Mouse (Mus musculus) limb, embryonic 10.5 days (tissue): ENCODE measurements at regions not wholly inside any gene's neighbourhood (a gene's known extent, or its start where the extent isn't known, plus 50 kb on each side); places are given as distances from the start of the nearest gene placed in this dataset.
A peak's percentile ranks its signal among the peaks of the same experiment; 100 is the strongest.

Source experiments
- DNase-seq: peaks from one replicate; pipeline ENCODE4 v3.0.0-alpha.2; 2017; ENCODE audit warnings: low spot score
- H3K27ac ChIP-seq: fragments of 300-500 bp; sonication (generic); 2 replicates; pipeline ENCODE4 v1.5.1; 2016; ENCODE audit warnings: mild to moderate bottlenecking
- H3K27me3 ChIP-seq: fragments of 300-500 bp; sonication (generic); 2 replicates; pipeline ENCODE4 v1.6.1; 2016; ENCODE audit warnings: low read depth, mild to moderate bottlenecking; ENCODE audit not compliant: poor library complexity, severe bottlenecking
- H3K36me3 ChIP-seq: fragments of 300-500 bp; sonication (generic); 2 replicates; pipeline ENCODE4 v1.6.1; 2016; ENCODE audit warnings: mild to moderate bottlenecking, moderate library complexity
- H3K4me1 ChIP-seq: fragments of 300-500 bp; sonication (generic); 2 replicates; pipeline ENCODE4 v1.6.1; 2016
- H3K4me3 ChIP-seq: fragments of 300-500 bp; sonication (generic); 2 replicates; pipeline ENCODE4 v1.5.1; 2016; ENCODE audit warnings: mild to moderate bottlenecking, moderate library complexity
- H3K9me3 ChIP-seq: fragments of 300-500 bp; sonication (generic); replicated peaks from 2 replicates; pipeline ENCODE4 v1.6.1; 2016; ENCODE audit warnings: mild to moderate bottlenecking
- WGBS: fragments of 180-500 bp; shearing (Covaris S2); methylation state at CpG from one replicate; pipeline ENCODE4 v1.1.7; 2016; 5-methylcytosine and 5-hydroxymethylcytosine counted together

DNA sequence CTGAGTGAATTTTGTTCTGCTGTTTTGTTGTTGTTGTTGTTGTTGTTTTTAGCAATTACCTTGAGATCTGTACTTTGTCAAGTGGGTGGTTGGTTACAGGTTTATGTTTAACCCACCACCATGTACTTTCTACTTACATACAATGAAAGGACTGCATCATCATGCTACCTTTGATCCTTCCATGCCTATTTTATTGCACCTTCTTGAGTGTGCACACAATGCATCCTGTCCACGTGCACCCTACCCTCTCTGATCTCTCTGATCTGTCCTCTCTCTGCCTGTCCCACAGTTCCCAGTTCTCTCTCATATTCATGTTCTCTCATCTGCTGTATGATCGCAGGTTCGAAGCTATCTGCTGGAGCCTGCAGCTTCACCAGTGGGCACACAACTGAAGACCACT, 59.9 kb upstream of the Gas1 start:
- no peaks in the 10 kb centered on the region for H3K36me3 ChIP-seq
- no peaks in the 10 kb centered on the region for H3K27me3 ChIP-seq
- DNase-seq: no peak
- no peak overlapping the region for H3K27ac ChIP-seq
- 91% methylated on average over 3 of the region's 3 CpGs for WGBS
- H3K4me3 ChIP-seq: no peak overlapping the region
- peaks cover 13% of the 10 kb centered on the region for H3K4me1 ChIP-seq
- no peaks in the 10 kb centered on the region for H3K9me3 ChIP-seq

DNA sequence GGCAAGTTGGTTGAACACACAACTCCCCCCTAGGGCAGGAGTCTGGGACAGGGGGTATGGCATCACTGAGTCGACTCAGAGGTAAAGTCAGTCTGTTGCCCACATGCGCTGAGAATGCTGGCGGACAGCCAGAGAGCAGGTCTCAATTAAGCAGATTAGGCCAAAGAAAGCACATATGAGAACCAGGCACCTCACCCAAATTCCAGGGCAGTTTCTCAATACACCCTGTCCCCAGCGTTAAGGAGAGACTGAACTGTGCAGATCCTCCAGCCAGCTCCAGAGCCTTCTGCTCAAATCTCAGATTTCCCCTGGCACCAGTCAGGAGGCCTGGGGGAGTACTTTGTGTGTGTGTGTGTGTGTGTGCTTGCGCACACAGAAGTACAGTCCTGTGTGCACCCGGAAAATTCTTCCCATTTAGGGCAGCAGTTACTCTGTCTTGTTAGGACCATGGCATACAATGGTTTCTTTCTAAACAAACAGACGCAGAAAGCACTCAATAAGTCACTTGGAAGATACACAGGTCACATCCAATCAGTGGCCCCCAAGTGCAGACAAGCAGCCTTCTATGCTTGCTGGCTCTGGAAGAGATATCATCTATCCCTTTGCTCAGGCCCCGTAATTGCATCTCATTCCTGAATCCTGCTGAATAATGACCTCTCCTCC, 65.4 kb upstream of the Gas1 start:
- no peak overlapping the region for H3K4me3 ChIP-seq
- WGBS: 38% methylated on average over 8 of the region's 8 CpGs
- H3K4me1 ChIP-seq: peaks cover 22% of the 10 kb centered on the region
- H3K27ac ChIP-seq: peak overlapping the region; percentile 72
- H3K36me3 ChIP-seq: no peaks in the 10 kb centered on the region
- H3K9me3 ChIP-seq: no peaks in the 10 kb centered on the region
- DNase-seq: no peak
- no peaks in the 10 kb centered on the region for H3K27me3 ChIP-seq

DNA sequence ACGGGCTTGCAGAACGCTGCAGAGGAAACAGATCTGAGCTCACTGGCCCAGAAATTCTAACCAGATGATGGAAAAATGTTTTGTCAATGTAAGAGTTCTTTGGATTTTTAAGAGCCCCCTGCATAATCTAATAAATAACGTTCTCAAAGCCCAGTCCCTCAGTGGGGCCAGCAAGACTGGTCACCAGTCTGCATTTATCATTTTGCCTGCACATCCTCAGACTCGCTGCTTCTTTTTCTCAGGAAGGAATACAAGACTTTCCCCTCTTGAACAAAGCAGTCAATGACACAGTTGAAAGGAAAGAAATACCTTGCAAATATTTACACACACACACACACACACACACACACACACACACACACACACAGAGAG, 65.9 kb upstream of the Gas1 start:
- 33% methylated on average over 4 of the region's 4 CpGs for whole genome bisulfite sequencing
- no peak for DNase-seq

DNA sequence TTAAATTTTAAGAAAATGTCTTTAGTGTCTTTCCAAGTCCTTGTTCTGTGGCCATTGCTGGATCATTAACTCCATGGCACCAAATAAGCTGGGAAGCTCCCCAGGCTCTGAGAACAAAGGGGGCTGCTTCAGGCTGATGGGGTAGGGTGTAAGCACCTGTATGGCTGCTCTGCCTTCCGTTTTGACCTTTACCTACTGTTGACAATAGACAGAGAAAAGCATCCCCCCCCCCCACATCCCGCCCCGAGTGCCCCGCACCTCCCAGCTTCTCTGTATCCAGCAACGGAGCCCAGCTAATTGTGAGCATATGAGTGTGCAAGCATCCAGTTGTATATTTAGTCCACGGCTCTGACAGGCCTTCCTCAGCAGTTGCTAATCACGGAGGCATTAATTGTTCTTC, 78.0 kb upstream of the Gas1 start:
- Histone ChIP-seq H3K4me3 (0 out of 2 replicates have a peak overlapping the region, but pooled peaks have one; percentile 12), H3K27ac (peak overlapping the region; percentile 89), H3K36me3 (no peaks in the 10 kb centered on the region), H3K4me1 (peaks cover 59% of the 10 kb centered on the region), H3K9me3 (no peaks in the 10 kb centered on the region), H3K27me3 (no peaks in the 10 kb centered on the region)
- DNase-seq: peak; percentile 50
- WGBS: 25% methylated on average over 7 of the region's 7 CpGs

More for the DNA sequence above, 65.9 kb upstream of the Gas1 start:
- H3K27me3 ChIP-seq: no peaks in the 10 kb centered on the region
- peak overlapping the region; percentile 72 for H3K27ac ChIP-seq
- no peaks in the 10 kb centered on the region for H3K36me3 ChIP-seq
- H3K9me3 ChIP-seq: no peaks in the 10 kb centered on the region
- peaks cover 22% of the 10 kb centered on the region for H3K4me1 ChIP-seq
- no peak overlapping the region for H3K4me3 ChIP-seq

DNA sequence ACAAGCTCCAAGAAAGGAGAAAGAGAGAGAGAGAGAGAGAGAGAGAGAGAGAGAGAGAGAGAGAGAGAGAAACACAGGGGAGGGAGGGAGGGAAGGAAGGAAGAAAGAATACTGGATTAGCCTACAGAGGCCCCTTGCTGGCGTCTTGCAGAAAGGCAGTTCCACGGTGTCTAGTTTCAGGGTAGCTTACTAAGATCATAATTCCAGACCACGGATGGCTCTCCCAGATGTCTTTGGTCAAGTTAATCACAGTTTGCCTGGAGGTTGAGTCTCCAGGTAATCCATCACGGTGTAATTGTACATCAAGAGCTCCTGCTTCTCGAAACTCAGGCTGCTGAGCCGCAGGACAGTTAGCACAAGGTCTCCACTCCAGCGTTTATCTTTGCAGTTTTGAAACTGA, 78.5 kb upstream of the Gas1 start:
- peak overlapping the region; percentile 89 for H3K27ac ChIP-seq
- peak; percentile 68 for DNase-seq

DNA sequence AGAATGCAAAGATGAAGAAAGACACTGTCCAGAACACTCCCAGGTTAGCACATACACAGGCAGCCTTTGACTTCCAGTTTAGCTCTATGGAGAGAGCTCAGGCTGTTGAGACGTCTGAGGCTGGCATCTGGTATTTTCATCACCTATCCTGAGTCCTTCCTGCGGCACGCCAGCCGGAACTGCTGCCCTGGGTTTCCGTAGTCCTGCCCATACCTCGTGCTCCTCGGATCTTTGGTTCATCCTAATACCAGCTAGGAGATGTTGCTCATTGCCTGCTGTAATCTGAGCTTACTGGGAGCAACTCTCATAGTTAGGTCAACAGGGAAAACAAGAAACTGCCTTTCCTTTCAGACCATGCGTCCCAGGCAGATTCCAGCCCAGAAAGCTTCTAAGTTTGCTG, 79.8 kb upstream of the Gas1 start:
- H3K27ac ChIP-seq: peak overlapping the region; percentile 74
- peak; percentile 49 for DNase-seq
- no peaks in the 10 kb centered on the region for H3K27me3 ChIP-seq
- H3K36me3 ChIP-seq: no peaks in the 10 kb centered on the region
- H3K9me3 ChIP-seq: no peaks in the 10 kb centered on the region
- 35% methylated on average over 8 of the region's 8 CpGs for WGBS
- peaks cover 50% of the 10 kb centered on the region for H3K4me1 ChIP-seq
- no peak overlapping the region for H3K4me3 ChIP-seq

More for the DNA sequence above, 78.5 kb upstream of the Gas1 start:
- Histone ChIP-seq H3K36me3 (no peaks in the 10 kb centered on the region), H3K4me3 (0 out of 2 replicates have a peak overlapping the region, but pooled peaks have one; percentile 12), H3K4me1 (peaks cover 54% of the 10 kb centered on the region), H3K9me3 (no peaks in the 10 kb centered on the region), H3K27me3 (no peaks in the 10 kb centered on the region)
- 7% methylated on average over 7 of the region's 7 CpGs for WGBS

DNA sequence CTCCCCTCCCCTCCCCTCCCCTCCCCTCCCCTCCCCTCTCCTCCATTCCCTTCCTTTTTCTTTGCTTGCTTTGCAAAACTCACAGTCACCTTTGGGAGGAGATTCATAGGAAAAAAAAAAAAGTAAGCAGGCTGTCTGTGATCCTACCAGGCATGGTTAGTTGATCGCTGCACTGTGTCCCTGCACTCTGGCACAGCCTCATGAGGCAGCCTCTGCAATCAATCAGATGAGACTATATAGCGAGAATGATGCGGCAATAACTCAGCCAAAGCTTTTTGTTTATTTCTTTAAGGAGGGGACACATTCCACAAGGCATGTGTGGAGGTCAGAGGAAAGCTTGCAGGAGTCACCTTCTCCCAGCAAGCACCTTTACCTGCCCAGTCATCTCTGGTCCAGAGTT, 80.7 kb upstream of the Gas1 start:
- no peak for DNase-seq
- H3K27ac ChIP-seq: peak overlapping the region; percentile 69
- H3K4me1 ChIP-seq: peaks cover 50% of the 10 kb centered on the region
- no peaks in the 10 kb centered on the region for H3K9me3 ChIP-seq
- WGBS: 47% methylated on average over 3 of the region's 3 CpGs
- no peaks in the 10 kb centered on the region for H3K36me3 ChIP-seq
- no peaks in the 10 kb centered on the region for H3K27me3 ChIP-seq
- no peak overlapping the region for H3K4me3 ChIP-seq

DNA sequence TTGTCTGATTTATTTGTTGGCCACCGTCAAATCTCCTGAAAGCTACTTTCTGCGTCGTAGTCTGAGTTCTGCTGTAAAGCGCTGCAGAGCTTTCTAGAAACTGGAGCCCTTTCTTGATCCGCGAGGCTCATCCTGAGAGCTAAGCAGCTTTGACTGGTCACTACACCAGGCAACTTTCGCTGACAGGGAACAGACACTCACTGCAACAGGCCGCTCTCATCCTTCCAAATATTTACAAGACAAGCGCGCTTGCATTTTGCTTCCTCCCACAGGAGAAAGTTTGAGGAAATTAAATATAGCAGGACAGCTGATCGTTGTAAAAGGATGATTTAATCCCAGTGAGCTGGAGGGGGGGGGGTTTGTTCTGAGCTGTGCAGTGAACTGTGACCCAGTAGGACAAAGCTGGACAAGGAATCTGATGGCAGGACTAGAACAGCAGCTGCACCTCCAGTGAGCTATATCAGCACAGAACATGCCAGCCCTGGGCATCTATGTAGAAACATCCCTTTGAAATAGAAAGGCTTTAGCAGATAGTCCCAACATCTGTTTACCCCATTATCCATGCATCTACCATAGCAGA, 85.4 kb upstream of the Gas1 start:
- Histone ChIP-seq H3K27ac (no peak overlapping the region), H3K4me1 (peaks cover 28% of the 10 kb centered on the region), H3K36me3 (no peaks in the 10 kb centered on the region), H3K4me3 (no peak overlapping the region), H3K27me3 (no peaks in the 10 kb centered on the region), H3K9me3 (0 out of 2 replicates have a peak, but pooled peaks cover 2% of the 10 kb centered on the region)
- no peak for DNase-seq
- WGBS: 88% methylated on average over 11 of the region's 11 CpGs

DNA sequence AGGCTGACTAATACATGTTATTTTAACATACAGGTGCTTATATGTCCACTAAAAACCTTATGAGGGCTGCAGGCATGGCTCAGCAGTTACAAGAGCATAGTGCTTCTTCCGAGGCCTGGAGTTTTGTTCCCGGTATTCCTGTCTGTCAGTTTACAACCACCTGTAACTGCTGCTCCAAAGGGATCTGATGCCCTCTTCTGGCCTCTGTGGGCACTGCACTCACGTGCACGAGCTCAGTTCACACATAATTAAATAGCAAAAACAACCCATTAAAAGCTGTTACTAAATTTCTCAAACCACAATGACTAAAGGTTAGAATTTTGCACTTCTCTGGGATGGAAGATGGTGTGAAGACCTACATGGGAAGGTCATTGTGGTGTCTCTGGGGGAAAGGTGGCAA, 87.3 kb upstream of the Gas1 start:
- Histone ChIP-seq H3K9me3 (0 out of 2 replicates have a peak, but pooled peaks cover 2% of the 10 kb centered on the region), H3K27ac (no peak overlapping the region), H3K36me3 (no peaks in the 10 kb centered on the region), H3K4me1 (peaks cover 38% of the 10 kb centered on the region), H3K27me3 (no peaks in the 10 kb centered on the region), H3K4me3 (no peak overlapping the region)
- WGBS: 90% methylated on average over 4 of the region's 4 CpGs
- no peak for DNase-seq

DNA sequence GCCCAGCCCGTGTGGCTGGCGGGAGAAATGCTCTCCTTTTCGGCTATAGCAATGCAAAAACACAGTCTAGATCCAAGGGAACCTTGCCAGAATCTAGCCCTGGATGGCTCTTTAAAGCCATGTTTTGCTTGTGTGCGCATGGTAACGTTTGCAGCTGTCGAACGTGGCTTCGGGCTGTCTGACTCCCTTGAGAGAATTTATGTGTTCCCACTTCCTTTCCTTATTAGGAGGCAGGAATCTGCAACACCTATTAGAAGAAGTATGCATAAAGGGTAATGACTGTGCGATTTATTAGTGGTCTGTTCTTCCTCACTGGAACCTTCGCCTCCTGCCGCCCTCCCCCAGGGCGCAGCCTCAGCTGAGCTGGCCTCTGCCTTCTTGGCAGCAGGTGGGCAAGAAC, 90.4 kb upstream of the Gas1 start:
- Histone ChIP-seq H3K9me3 (0 out of 2 replicates have a peak, but pooled peaks cover 2% of the 10 kb centered on the region), H3K27me3 (no peaks in the 10 kb centered on the region), H3K4me3 (peak overlapping the region; percentile 22), H3K36me3 (no peaks in the 10 kb centered on the region), H3K4me1 (peaks cover 53% of the 10 kb centered on the region), H3K27ac (peak overlapping the region; percentile 84)
- peak; percentile 69 for DNase-seq
- 8% methylated on average over 12 of the region's 12 CpGs for WGBS

DNA sequence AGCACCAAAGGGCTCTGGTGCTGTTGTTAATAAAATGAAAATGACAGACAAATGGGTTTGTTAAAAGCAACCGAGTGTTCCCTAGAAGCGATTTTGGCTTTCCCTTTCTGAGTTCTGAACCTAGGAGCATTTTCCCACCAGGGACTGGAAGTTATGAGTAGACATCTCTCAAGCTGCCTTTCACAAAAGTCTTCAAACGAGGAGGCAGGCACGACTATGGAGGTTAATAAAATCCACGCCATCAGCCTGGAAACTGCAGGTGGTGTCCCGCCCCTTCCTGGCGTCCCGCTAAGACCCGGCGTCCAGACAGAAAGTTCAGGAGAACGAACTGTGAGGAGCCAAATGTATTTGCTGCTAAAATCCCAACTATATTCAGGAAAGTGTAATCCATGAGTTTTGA, 91.1 kb upstream of the Gas1 start:
- no peaks in the 10 kb centered on the region for H3K27me3 ChIP-seq
- WGBS: 54% methylated on average over 11 of the region's 11 CpGs
- peaks cover 57% of the 10 kb centered on the region for H3K4me1 ChIP-seq
- peak; percentile 55 for DNase-seq
- peak overlapping the region; percentile 84 for H3K27ac ChIP-seq
- no peaks in the 10 kb centered on the region for H3K36me3 ChIP-seq
- 0 out of 2 replicates have a peak, but pooled peaks cover 2% of the 10 kb centered on the region for H3K9me3 ChIP-seq
- peak overlapping the region; percentile 22 for H3K4me3 ChIP-seq

DNA sequence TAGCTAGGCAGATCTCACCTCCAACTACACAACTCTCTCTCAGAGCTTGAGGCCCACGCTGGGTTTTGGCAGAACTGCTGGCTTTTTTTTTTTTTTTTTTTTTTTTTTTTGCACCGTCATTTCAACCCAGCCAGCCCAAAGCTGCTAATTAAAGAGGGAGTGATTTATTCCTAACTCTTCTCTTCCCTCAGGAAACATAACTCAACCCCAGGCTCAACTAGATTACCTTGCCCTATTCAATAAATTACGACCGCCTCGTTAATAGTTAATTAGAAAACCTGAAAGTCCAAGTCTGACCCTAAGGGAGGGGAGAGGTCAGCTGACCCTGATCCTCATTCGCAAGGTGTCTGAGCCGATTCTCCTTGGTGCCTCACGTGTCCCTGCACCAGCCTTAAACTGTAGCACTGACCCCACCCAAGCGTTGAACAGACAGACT, 92.3 kb upstream of the Gas1 start:
- Histone ChIP-seq H3K4me1 (peaks cover 58% of the 10 kb centered on the region), H3K27me3 (no peaks in the 10 kb centered on the region), H3K36me3 (no peaks in the 10 kb centered on the region), H3K4me3 (no peak overlapping the region), H3K9me3 (peaks cover 1% of the 10 kb centered on the region; the same call in 1 of the 2 replicates), H3K27ac (peak overlapping the region; percentile 84; the same call in 1 of the 2 replicates)
- no peak for DNase-seq
- 15% methylated on average over 9 of the region's 9 CpGs for WGBS

DNA sequence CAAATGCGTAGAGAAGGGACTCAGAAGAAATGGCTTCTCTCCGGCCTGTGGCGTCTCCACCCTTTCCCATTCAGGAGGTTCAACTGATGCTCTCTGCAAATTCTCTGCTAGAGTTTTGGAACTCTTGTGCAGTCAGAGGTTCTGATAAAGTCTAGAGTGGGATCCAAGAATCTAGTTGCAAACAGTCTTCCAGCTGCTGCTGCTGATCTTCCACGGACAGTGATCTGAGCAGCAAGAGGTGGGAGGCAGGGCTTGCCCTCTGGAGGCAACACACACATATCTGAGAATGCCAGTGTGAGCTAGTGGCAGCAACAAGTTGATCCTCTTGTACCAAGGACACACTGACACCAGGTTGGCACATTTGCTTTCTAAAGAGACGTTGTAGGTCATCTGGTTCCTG, 93.4 kb upstream of the Gas1 start:
- 87% methylated on average over 5 of the region's 5 CpGs for WGBS
- H3K4me1 ChIP-seq: peaks cover 58% of the 10 kb centered on the region
- no peaks in the 10 kb centered on the region for H3K27me3 ChIP-seq
- peak overlapping the region; percentile 56 for H3K27ac ChIP-seq
- H3K4me3 ChIP-seq: no peak overlapping the region
- no peaks in the 10 kb centered on the region; the same call in 1 of the 2 replicates for H3K9me3 ChIP-seq
- no peak for DNase-seq
- H3K36me3 ChIP-seq: no peaks in the 10 kb centered on the region
